Mouse (Mus musculus) hematopoietic stem cell, adult 5-6 weeks (primary cell): ENCODE results near the gene 1700012A03Rik. TPM values are rescaled to one million over a fixed set of nuclear protein-coding genes. Genes with fewer than 3 reads are reported as not detected.

ENCODE experiments used
- ATAC-seq, 2 experiments: fragments of 125-278 bp in 1 of 2; replicated peaks in 1 of 2; 2 replicates each; pipeline ENCODE4 v1.8.0; 2016 to 2017; ENCODE audit warnings: inconsistent platforms in 2 of 2, mild to moderate bottlenecking in 2 of 2, moderate number of reproducible peaks in 2 of 2, low read depth in 1 of 2, moderate TSS enrichment in 1 of 2; ENCODE audit not compliant: low FRiP score in 2 of 2, poor library complexity in 2 of 2, severe bottlenecking in 2 of 2, insufficient read depth in 1 of 2, low TSS enrichment in 1 of 2
- total RNA-seq: library from RNA; stranded (forward); fragments of 172-1452, 232-1000 nt; gene quantifications from 2 replicates; pipeline ENCODE4 v1.2.3, GENCODE M21; 2017

The 1700012A03Rik gene
- not detected in 2 replicates for total RNA-seq

DNA sequence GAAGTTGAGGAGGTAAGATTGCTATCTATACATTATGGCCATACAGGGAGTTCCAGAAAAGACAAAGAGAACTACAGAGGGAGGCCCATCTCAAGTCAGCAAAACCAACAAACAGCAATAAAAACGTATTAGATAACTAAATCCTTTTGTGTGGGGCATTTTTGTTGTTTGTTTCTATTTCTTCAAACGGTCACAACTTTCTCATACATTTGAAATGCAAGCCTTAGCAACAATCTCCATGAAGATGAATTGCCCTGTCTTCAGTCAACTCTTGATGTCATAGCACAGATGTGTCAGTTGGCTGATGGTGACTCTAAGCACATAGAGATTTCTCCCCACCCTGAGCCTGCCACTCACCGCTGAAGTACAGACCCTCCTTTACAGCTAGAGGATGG, at the start of gene 1700012A03Rik:
1700012A03Rik (plus strand) TSS at position 296 of the 395 bp plus-strand sequence.
- no peak for ATAC-seq

DNA sequence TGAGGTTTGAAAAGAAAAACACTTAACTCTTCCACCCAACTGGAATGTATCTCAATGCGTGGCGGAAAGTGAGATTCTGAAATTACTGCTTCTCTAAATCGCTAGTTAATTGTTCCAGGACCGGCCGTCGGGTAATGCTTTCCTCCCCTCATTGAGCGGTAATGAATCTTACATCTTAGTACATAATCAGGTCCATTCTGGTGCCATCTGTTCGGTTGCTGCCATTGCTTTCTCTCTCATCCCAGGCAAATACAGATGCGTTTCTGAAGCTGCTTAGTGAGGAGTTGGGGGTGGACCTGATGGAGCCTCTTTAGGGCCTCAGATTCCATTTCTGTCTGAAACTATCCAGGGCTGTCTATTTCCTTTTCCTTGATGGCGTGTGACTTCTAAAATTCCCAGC, 45.8 kb upstream of the 1700012A03Rik start:
- no peak for ATAC-seq

GRCm38 (mm10) chr6:32005914-32006313, 44.1 kb upstream of the 1700012A03Rik start:
- ATAC-seq = no peak

- ATAC-seq = no peak
Observed at GRCm38 (mm10) chr6:32006382-32006781, 43.7 kb upstream of the 1700012A03Rik start.

- ATAC-seq = no peak
Observed at GRCm38 (mm10) chr6:32007336-32007735, 42.7 kb upstream of the 1700012A03Rik start.

DNA sequence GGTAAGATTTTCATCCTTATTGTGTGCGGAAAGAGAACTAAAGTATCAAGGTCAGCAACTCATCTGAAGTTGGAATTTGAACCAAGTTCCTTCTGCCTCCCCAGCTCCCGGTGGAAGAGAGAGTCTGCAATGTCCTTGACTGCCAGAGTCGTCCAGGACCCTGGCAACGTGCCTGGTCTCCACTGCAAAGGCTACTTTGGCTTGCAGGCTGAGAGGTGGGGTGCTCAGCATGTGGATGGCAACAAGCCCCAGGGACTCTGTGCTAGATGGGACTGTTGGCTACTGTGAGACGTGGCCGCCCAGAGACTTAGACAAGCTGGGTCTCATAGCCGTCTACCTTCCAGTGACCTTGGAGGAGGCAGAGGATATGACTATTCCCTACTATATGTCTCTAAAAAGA, 33.2 kb upstream of the 1700012A03Rik start:
- ATAC-seq = no peak

DNA sequence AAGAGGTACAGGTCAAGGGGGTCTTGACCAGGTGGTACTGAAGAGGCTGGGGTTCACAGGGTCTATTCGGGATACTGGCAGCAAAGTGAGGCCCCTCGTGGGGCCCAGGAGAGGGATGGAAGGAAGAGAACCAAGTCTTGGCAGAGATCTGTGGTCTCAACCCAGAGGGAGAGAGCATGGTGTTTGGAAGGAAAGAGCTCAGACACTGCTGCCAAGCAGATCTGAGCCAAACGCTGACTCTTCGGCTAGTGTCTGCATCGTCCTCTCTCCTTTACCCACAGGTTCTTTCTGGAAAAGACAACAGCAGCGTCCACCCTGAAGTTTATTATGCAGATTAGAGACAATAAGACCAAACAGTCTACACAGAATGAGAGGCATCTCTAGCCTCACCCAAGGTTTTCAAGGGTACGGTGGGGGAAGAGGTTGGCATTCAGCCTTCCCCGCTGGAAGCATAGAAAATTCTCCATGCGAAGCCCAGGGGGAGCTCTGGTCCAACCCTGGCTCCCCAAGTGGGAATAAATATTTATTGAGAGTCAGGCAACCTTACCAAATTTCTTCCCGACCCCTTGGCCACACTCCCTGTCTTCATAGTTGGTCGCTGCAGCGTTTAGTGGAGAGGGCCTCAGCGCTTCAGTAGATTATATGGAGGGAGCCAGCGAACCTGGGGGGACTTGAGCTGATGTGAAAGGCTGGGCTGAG, 32.5 kb upstream of the 1700012A03Rik start:
- ATAC-seq = no peak

- ATAC-seq = no peak
Observed at GRCm38 (mm10) chr6:32018105-32018446, 32.0 kb upstream of the 1700012A03Rik start.

- ATAC-seq = no peak
Observed at GRCm38 (mm10) chr6:32021853-32022536, 28.1 kb upstream of the 1700012A03Rik start.

DNA sequence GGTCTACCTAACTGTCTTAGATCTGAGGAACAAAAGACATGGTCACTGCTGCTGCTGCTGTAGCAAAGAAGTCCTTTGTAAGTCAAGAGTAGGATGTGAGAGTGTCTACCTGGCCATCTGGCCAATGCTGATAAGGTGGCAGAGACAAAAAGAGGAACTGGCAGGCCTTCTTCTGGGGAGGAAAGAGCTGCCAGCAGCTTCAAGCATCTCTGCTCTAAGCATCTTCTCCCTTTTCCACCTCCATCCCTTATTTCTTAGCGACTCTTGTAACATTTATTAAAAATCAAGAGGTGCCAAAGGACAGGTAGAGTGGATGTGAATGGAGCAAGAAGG, 27.5 kb upstream of the 1700012A03Rik start:
- ATAC-seq = peak; percentile 56 to 70; a peak in 3 of 4 replicates

GRCm38 (mm10) chr6:32028228-32029009, 21.6 kb upstream of the 1700012A03Rik start:
- ATAC-seq = peak; percentile 51 to 53

- no peak for ATAC-seq
Observed at GRCm38 (mm10) chr6:32034226-32034625, 15.8 kb upstream of the 1700012A03Rik start.

DNA sequence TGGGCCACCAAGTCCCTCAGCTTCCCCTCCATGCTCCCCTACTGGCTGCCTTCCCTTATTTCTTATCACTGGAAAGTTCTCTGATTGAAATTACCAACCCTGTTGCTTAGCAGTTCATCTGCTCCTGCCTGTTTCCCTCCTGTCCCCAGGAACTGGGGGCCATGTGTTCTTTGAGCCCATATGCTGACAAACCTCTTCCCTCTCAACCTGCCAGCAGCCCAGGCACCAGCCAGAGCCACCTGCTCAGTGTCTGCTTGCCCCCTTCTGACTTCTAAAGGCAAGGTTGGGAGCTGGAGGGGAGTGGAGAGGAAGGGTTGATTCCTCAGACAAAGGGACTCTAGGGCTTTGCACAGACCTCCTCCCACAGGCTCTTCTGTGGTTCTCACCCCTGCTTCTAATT, 4.7 kb upstream of the 1700012A03Rik start:
- no peak for ATAC-seq

GRCm38 (mm10) chr6:32049256-32049950, 643 bp upstream of the 1700012A03Rik start:
- ATAC-seq = no peak

- ATAC-seq = no peak
Observed at GRCm38 (mm10) chr6:32052135-32052915, 2.3 kb downstream of the 1700012A03Rik start.

- ATAC-seq = no peak
Observed at GRCm38 (mm10) chr6:32056525-32056924, 6.5 kb downstream of the 1700012A03Rik start.

DNA sequence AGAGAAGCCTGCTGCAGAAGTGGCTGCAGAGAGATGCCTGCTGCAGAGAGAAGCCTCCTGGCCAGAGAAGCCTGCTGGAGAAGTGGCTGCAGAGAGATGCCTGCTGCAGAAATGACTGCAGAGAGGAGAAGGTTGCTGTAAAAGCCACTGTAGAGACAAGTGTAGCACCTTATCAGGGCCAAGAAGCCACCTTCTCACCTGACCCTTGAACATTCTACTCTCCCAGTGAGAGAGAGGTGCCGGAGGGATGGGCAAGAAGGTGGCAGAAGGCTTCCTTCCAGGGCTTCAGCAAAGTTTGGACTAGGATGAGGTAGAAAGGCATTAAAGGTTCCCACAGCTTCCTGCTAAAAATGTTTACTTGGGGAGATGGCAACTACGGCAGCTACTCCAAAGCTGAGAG, 8.5 kb downstream of the 1700012A03Rik start:
- no peak for ATAC-seq
